Mouse (Mus musculus) midbrain, embryonic 11.5 days (tissue): ENCODE data around the gene Exph5. TPM values are rescaled to one million over a fixed set of nuclear protein-coding genes. Genes with fewer than 3 reads are reported as not detected.

Experiments
- microRNA-seq: library from miRNA; unstranded; fragments of <30 nt; microRNA quantifications from one replicate; pipeline ENCODE4, GENCODE M21; 2017
- polyA plus RNA-seq: library from polyadenylated mRNA; unstranded; fragments of >200 nt; fragmentation: Nextera tagmentation; extraction: Ambion mirVana; gene quantifications from 2 replicates; pipeline ENCODE4 v1.2.1, GENCODE M21; 2014

Gene Exph5
- polyA plus RNA-seq, 1 experiment from 2014 or later = 0.70 TPM

Small RNA genes within 50 kb of the gene (microRNA-seq; reads per million reads assigned to microRNA genes)
- gene Mir130c = not detected

Other genes with a start within 250 kb of the Exph5 start
- gene Ddx10, start 53.6 kb upstream of the Exph5 start, polyA plus RNA-seq = 30.7 and 38.2 TPM in 2 replicates
- 11.0 and 12.9 TPM in 2 replicates for gene Kdelc2, start 82.4 kb downstream of the Exph5 start, polyA plus RNA-seq
- gene 4930550C14Rik, start 100.7 kb downstream of the Exph5 start, polyA plus RNA-seq = 0.30 and 0.34 TPM in 2 replicates
- 17.7 and 18.0 TPM in 2 replicates for gene Atm, start 235.1 kb downstream of the Exph5 start, polyA plus RNA-seq
- 22.2 and 25.4 TPM in 2 replicates for gene Npat, start 235.4 kb downstream of the Exph5 start, polyA plus RNA-seq